Mouse (Mus musculus) kidney, adult 2 months (tissue): Measurements from ENCODE around the gene Plekha3.

ENCODE experiments used
- CTCF ChIP-seq: fragments of 200-500 bp; conservative IDR thresholded peaks from 2 replicates; pipeline ENCODE4 v1.5.1; 2011; ENCODE audit warnings: low read depth, mild to moderate bottlenecking, control low read depth, low read length, moderate library complexity, mixed read lengths; ENCODE audit not compliant: insufficient read depth, insufficient read length
- POLR2A ChIP-seq: fragments of 200-500 bp; IDR thresholded peaks from one replicate; pipeline ENCODE4 v1.6.1; 2011; ENCODE audit warnings: low read depth, low read length, control low read depth

- TF ChIP-seq CTCF (no peak), POLR2A (no peak)
Measured at GRCm38 (mm10) chr2:76672134-76672745, 2.8 kb upstream of the Plekha3 start.
